Mouse (Mus musculus): ENCODE measurements around the gene Fto. TPM values are rescaled to one million over a fixed set of nuclear protein-coding genes. Genes with fewer than 3 reads are reported as not detected.

Fto gene
- polyA plus RNA-seq, 2 experiments: 10.0 to 15.6 TPM

DNA sequence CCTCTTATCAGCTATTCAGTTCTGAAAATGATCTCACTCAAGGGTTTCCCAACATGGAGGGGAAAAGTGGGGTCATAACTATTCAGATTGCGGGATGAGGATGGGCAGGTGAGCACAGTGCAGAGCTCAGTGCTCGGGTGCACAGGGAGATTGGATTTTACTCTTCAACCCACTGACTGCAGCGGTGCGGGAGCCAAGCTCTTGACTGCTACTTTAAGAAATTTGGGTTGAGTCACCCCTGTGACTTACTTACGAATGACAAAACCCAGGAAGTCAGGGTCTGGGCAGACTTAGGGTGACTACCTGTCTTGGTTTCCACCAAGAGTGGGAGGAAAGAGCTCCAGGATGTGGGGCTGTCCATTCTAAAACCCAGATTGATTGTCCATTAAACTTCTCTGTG is 142.3 kb downstream of the Fto start:
- DNase-seq (ENCODE audit: low read depth in 3 of 3, low spot score in 3 of 3): no peak
- ATAC-seq (ENCODE audit: insufficient read depth): no peak
- TF ChIP-seq CTCF (IDR thresholded peaks at IDR 0.05; ENCODE audit: low read depth) (no peak), EP300 (IDR thresholded peaks at IDR 0.05; ENCODE audit: low read depth) (no peak)
- 78% methylated on average over 5 of the region's 5 CpGs for WGBS (ENCODE audit: insufficient replicate concordance)
- H3K9ac ChIP-seq (replicated peaks): no peak overlapping the region
- no peak overlapping the region for H3K4me3 ChIP-seq (ENCODE audit: insufficient read depth in 1 of 2, low read depth in 2 of 2, low read length in 2 of 2)
- no peak overlapping the region for H3K4me2 ChIP-seq (ENCODE audit: low read depth)
- H3K36me3 ChIP-seq (replicated peaks; ENCODE audit: control insufficient read depth, insufficient read depth, low read depth): no peaks in the 10 kb centered on the region
- H3K27ac ChIP-seq: no peak overlapping the region
- no peaks in the 10 kb centered on the region for H3K9me3 ChIP-seq (ENCODE audit: control insufficient read depth, low read length)
- no peaks in the 10 kb centered on the region for H3K27me3 ChIP-seq (ENCODE audit: control insufficient read depth, insufficient read depth, low read length)
- 0 out of 4 replicates have a peak, but pooled peaks cover 0 to 5% of the 10 kb centered on the region in 2 experiments for H3K4me1 ChIP-seq (replicated peaks; ENCODE audit: control insufficient read depth in 2 of 2, insufficient read depth in 2 of 2, low read length in 1 of 2)

DNA sequence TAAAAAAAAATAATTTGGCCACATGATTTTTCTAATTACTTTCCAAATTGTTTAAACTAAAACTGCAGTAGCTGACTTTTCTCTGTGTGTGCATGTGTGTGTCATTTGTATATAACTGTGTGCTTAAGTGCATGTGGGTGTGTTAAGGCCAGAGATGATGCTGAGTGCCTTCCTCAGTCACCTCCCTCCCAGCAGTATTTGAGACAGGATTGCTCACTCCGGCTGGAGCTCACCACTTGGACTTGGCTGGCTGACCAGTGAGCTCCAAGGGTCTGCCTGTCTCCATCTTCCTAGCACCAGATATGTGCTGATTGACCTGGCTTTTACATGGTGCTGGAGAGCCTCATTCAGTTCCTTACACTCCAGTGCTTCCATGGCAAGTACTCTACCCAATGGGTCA is 144.7 kb downstream of the Fto start:
- DNase-seq (ENCODE audit: low read depth in 3 of 3, low spot score in 3 of 3) (no peak), ATAC-seq (ENCODE audit: insufficient read depth) (no peak)
- Histone ChIP-seq H3K36me3 (replicated peaks; ENCODE audit: control insufficient read depth, insufficient read depth, low read depth) (no peaks in the 10 kb centered on the region), H3K4me3 (ENCODE audit: insufficient read depth in 1 of 2, low read depth in 2 of 2, low read length in 2 of 2) (no peak overlapping the region), H3K4me2 (ENCODE audit: low read depth) (no peak overlapping the region), H3K27ac (no peak overlapping the region), H3K4me1 (replicated peaks; ENCODE audit: control insufficient read depth in 2 of 2, insufficient read depth in 2 of 2, low read length in 1 of 2) (peaks cover 0 to 9% of the 10 kb centered on the region in 2 experiments; a peak in 2 of 4 replicates), H3K9me3 (ENCODE audit: control insufficient read depth, low read length) (no peaks in the 10 kb centered on the region), H3K9ac (replicated peaks) (no peak overlapping the region), H3K27me3 (ENCODE audit: control insufficient read depth, insufficient read depth, low read length) (no peaks in the 10 kb centered on the region)
- 80% methylated on average over 1 of the region's 1 CpGs for WGBS (ENCODE audit: insufficient replicate concordance)
- TF ChIP-seq CTCF (IDR thresholded peaks at IDR 0.05; ENCODE audit: low read depth) (no peak), EP300 (IDR thresholded peaks at IDR 0.05; ENCODE audit: low read depth) (no peak)

- Histone ChIP-seq H3K4me2 (ENCODE audit: low read depth) (peak overlapping the region; percentile 31; the same call in 1 of the 2 replicates), H3K9ac (replicated peaks) (no peak overlapping the region), H3K4me1 (replicated peaks; ENCODE audit: control insufficient read depth in 2 of 2, insufficient read depth in 2 of 2, low read length in 1 of 2) (peaks cover 0 to 9% of the 10 kb centered on the region in 2 experiments; a peak in 2 of 4 replicates), H3K36me3 (replicated peaks; ENCODE audit: control insufficient read depth, insufficient read depth, low read depth) (no peaks in the 10 kb centered on the region), H3K4me3 (ENCODE audit: insufficient read depth in 1 of 2, low read depth in 2 of 2, low read length in 2 of 2) (no peak overlapping the region), H3K27me3 (ENCODE audit: control insufficient read depth, insufficient read depth, low read length) (no peaks in the 10 kb centered on the region), H3K27ac (no peak overlapping the region), H3K9me3 (ENCODE audit: control insufficient read depth, low read length) (no peaks in the 10 kb centered on the region)
- WGBS (ENCODE audit: insufficient replicate concordance): 38% methylated on average over 6 of the region's 6 CpGs
- no peak for TF ChIP-seq CTCF (IDR thresholded peaks at IDR 0.05; ENCODE audit: low read depth)
- TF ChIP-seq EP300 (IDR thresholded peaks at IDR 0.05; ENCODE audit: low read depth): no peak
- ATAC-seq (ENCODE audit: insufficient read depth): peak; percentile 82
- DNase-seq (ENCODE audit: low read depth in 3 of 3, low spot score in 3 of 3): peak in 1 of 3 experiments; percentile 20
Observed at GRCm38 (mm10) chr8:91460965-91461364, 147.6 kb downstream of the Fto start.

- H3K27ac ChIP-seq: no peak overlapping the region
- no peaks in the 10 kb centered on the region for H3K9me3 ChIP-seq (ENCODE audit: control insufficient read depth, low read length)
- no peaks in the 10 kb centered on the region for H3K27me3 ChIP-seq (ENCODE audit: control insufficient read depth, insufficient read depth, low read length)
- no peak overlapping the region for H3K9ac ChIP-seq (replicated peaks)
- DNase-seq (ENCODE audit: low read depth in 3 of 3, low spot score in 3 of 3) (no peak), ATAC-seq (ENCODE audit: insufficient read depth) (no peak)
- no peak for TF ChIP-seq EP300 (IDR thresholded peaks at IDR 0.05; ENCODE audit: low read depth)
- no peak for TF ChIP-seq CTCF (IDR thresholded peaks at IDR 0.05; ENCODE audit: low read depth)
- H3K36me3 ChIP-seq (replicated peaks; ENCODE audit: control insufficient read depth, insufficient read depth, low read depth): no peaks in the 10 kb centered on the region
- no peak overlapping the region for H3K4me2 ChIP-seq (ENCODE audit: low read depth)
- H3K4me1 ChIP-seq (replicated peaks; ENCODE audit: control insufficient read depth in 2 of 2, insufficient read depth in 2 of 2, low read length in 1 of 2): peaks cover 0 to 9% of the 10 kb centered on the region in 2 experiments; a peak in 2 of 4 replicates
- WGBS (ENCODE audit: insufficient replicate concordance): 66% methylated on average over 2 of the region's 2 CpGs
- no peak overlapping the region for H3K4me3 ChIP-seq (ENCODE audit: insufficient read depth in 1 of 2, low read depth in 2 of 2, low read length in 2 of 2)
Observed at GRCm38 (mm10) chr8:91463757-91464156, 150.4 kb downstream of the Fto start.

DNA sequence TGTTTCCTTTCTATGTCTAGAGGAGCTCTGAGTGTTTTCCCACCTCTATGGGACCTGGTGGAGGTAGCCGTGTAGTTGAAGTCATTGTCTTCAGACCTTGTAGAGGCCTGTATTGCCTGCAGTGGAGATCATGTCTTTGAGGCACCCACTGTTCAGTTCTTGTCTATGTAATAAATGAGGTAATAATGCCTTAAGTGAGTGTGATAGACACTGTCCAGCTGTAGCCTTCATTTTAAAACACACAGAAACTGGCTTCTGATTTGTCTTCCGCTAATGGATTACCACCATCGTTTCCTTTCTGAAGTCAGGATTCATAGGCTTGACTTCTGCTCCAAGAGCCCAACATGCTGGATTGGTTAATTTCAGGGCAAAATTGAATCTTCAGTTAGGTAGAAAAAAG is 154.1 kb downstream of the Fto start:
- no peaks in the 10 kb centered on the region for H3K27me3 ChIP-seq (ENCODE audit: control insufficient read depth, insufficient read depth, low read length)
- DNase-seq (ENCODE audit: low read depth in 3 of 3, low spot score in 3 of 3) (no peak), ATAC-seq (ENCODE audit: insufficient read depth) (no peak)
- H3K27ac ChIP-seq: no peak overlapping the region
- H3K36me3 ChIP-seq (replicated peaks; ENCODE audit: control insufficient read depth, insufficient read depth, low read depth): no peaks in the 10 kb centered on the region
- no peaks in the 10 kb centered on the region for H3K4me1 ChIP-seq (replicated peaks; ENCODE audit: control insufficient read depth in 2 of 2, insufficient read depth in 2 of 2, low read length in 1 of 2)
- no peak overlapping the region for H3K4me3 ChIP-seq (ENCODE audit: insufficient read depth in 1 of 2, low read depth in 2 of 2, low read length in 2 of 2)
- H3K9me3 ChIP-seq (ENCODE audit: control insufficient read depth, low read length): no peaks in the 10 kb centered on the region
- TF ChIP-seq CTCF (IDR thresholded peaks at IDR 0.05; ENCODE audit: low read depth) (no peak), EP300 (IDR thresholded peaks at IDR 0.05; ENCODE audit: low read depth) (no peak)
- H3K9ac ChIP-seq (replicated peaks): no peak overlapping the region
- no peak overlapping the region for H3K4me2 ChIP-seq (ENCODE audit: low read depth)
- 82% methylated on average over 3 of the region's 3 CpGs for WGBS (ENCODE audit: insufficient replicate concordance)

All from liver, embryonic 14.5 days (tissue).